Mouse (Mus musculus) spleen, postnatal 4 days (tissue): ENCODE results near the gene Pipox.

ENCODE experiments used
- DNase-seq, 2 experiments: peaks; one replicate each; pipeline ENCODE4 v3.0.0; 2022; ENCODE audit warnings: low spot score in 2 of 2

Gene Pipox

GRCm38 (mm10) chr11:77908468-77908867 lies 14.6 kb upstream of the Pipox start:
- no peak for DNase-seq

GRCm38 (mm10) chr11:77906747-77907174 lies 12.9 kb upstream of the Pipox start:
- no peak for DNase-seq

- no peak for DNase-seq
These were observed 12.3 kb upstream of the Pipox start for GRCm38 (mm10) chr11:77906097-77906687.

GRCm38 (mm10) chr11:77904707-77905106 lies 10.8 kb upstream of the Pipox start:
- DNase-seq = no peak

- DNase-seq = no peak
These were observed 9.9 kb upstream of the Pipox start for GRCm38 (mm10) chr11:77903761-77904160.

GRCm38 (mm10) chr11:77901775-77902355 lies 8.0 kb upstream of the Pipox start:
- no peak for DNase-seq

- no peak for DNase-seq
These were observed 7.5 kb upstream of the Pipox start for GRCm38 (mm10) chr11:77901366-77901765.

GRCm38 (mm10) chr11:77900696-77901095 lies 6.8 kb upstream of the Pipox start:
- no peak for DNase-seq

GRCm38 (mm10) chr11:77900187-77900586 lies 6.3 kb upstream of the Pipox start:
- no peak for DNase-seq

- DNase-seq = no peak
These were observed 3.2 kb upstream of the Pipox start for GRCm38 (mm10) chr11:77896820-77897805.

GRCm38 (mm10) chr11:77896480-77896819 lies 2.6 kb upstream of the Pipox start:
- no peak for DNase-seq

GRCm38 (mm10) chr11:77896011-77896410 lies 2.1 kb upstream of the Pipox start:
- no peak for DNase-seq

GRCm38 (mm10) chr11:77894967-77895366 lies 1.1 kb upstream of the Pipox start:
- no peak for DNase-seq

- no peak for DNase-seq
These were observed 613 bp downstream of the Pipox start for GRCm38 (mm10) chr11:77893283-77893682.

- DNase-seq = no peak
These were observed 1.0 kb downstream of the Pipox start for GRCm38 (mm10) chr11:77892883-77893282.

GRCm38 (mm10) chr11:77890648-77891258 lies 3.1 kb downstream of the Pipox start:
- no peak for DNase-seq

- no peak for DNase-seq
These were observed 4.4 kb downstream of the Pipox start for GRCm38 (mm10) chr11:77889484-77889883.

GRCm38 (mm10) chr11:77888846-77889245 lies 5.0 kb downstream of the Pipox start:
- no peak for DNase-seq

- peak; percentile 45 to 74 for DNase-seq
These were observed 6.4 kb downstream of the Pipox start for GRCm38 (mm10) chr11:77887373-77887960.

- DNase-seq = no peak
These were observed 8.7 kb downstream of the Pipox start for GRCm38 (mm10) chr11:77885246-77885575.

GRCm38 (mm10) chr11:77884524-77885245 lies 9.2 kb downstream of the Pipox start:
- DNase-seq = no peak
